Mouse (Mus musculus) CH12.LX (cell line): Measurements from ENCODE around the gene Gramd1a. TPM values are rescaled to one million over a fixed set of nuclear protein-coding genes. Genes with fewer than 3 reads are reported as not detected.

Experiments
- DNase-seq: peaks from one replicate; pipeline ENCODE4 v3.0.0-alpha.2; 2013; ENCODE audit errors: extremely low read depth
- H3K27ac ChIP-seq: 2 replicates; pipeline ENCODE4 v1.5.1; 2012; ENCODE audit warnings: low read depth, mild to moderate bottlenecking, control low read depth, moderate library complexity; ENCODE audit not compliant: insufficient read depth
- H3K27me3 ChIP-seq: replicated peaks from 2 replicates; pipeline ENCODE3; 2012; ENCODE audit warnings: inconsistent platforms
- H3K36me3 ChIP-seq, 2 experiments: replicated peaks in 1 of 2; 2 replicates each; pipeline versions ENCODE3 to v1.6.1; 2012; ENCODE audit warnings: inconsistent platforms in 1 of 2, low read length in 1 of 2, mild to moderate bottlenecking in 1 of 2, mixed read lengths in 1 of 2, moderate library complexity in 1 of 2; ENCODE audit not compliant: control insufficient read depth in 1 of 2, insufficient read depth in 1 of 2
- H3K4me1 ChIP-seq, 2 experiments: 2 replicates each; pipeline ENCODE4 v1.6.1; 2012; ENCODE audit warnings: inconsistent platforms in 1 of 2, moderate library complexity in 1 of 2; ENCODE audit not compliant: insufficient read depth in 2 of 2, control insufficient read depth in 1 of 2
- H3K4me2 ChIP-seq: 2 replicates; pipeline ENCODE4 v1.6.1; 2012; ENCODE audit warnings: low read depth, mild to moderate bottlenecking, control low read depth; ENCODE audit not compliant: poor library complexity, insufficient read depth, severe bottlenecking
- H3K4me3 ChIP-seq, 3 experiments: fragments of 150-350 bp in 1 of 3; sonication (generic) in 1 of 3; replicated peaks in 1 of 3; 2 replicates each; pipeline versions ENCODE3 to v1.5.1; 2011 to 2012; ENCODE audit warnings: low read depth in 2 of 3, low read length in 2 of 3, mild to moderate bottlenecking in 2 of 3, moderate library complexity in 2 of 3, control low read depth in 1 of 3, improper control_type of control experiment in 1 of 3, inconsistent platforms in 1 of 3, mixed read lengths in 1 of 3; ENCODE audit not compliant: poor library complexity in 1 of 3
- H3K79me2 ChIP-seq: replicated peaks from 2 replicates; pipeline ENCODE4 v1.6.1; 2012; ENCODE audit warnings: mild to moderate bottlenecking, moderate library complexity; ENCODE audit not compliant: control insufficient read depth, poor library complexity, insufficient read depth, severe bottlenecking; ENCODE audit errors: extremely low read depth
- H3K9ac ChIP-seq: 2 replicates; pipeline ENCODE4 v1.6.1; 2012; ENCODE audit warnings: low read depth, mild to moderate bottlenecking, control low read depth, moderate library complexity; ENCODE audit not compliant: insufficient read depth
- H3K9me3 ChIP-seq: replicated peaks from 2 replicates; pipeline ENCODE3; 2012; ENCODE audit warnings: low read length, inconsistent platforms, mixed read lengths
- BHLHE40 ChIP-seq: IDR thresholded peaks from 2 replicates; pipeline ENCODE4 v1.6.1; 2011; ENCODE audit warnings: mild to moderate bottlenecking, low read depth, low read length, improper control_type of control experiment
- CHD2 ChIP-seq: IDR thresholded peaks from 2 replicates; pipeline ENCODE4 v1.6.1; 2011; ENCODE audit warnings: low read length, improper control_type of control experiment
- E2F4 ChIP-seq: IDR thresholded peaks from 2 replicates; pipeline ENCODE4 v1.6.1; 2011; ENCODE audit warnings: low read depth, low read length, improper control_type of control experiment; ENCODE audit not compliant: insufficient replicate concordance
- EP300 ChIP-seq: IDR thresholded peaks from 2 replicates; pipeline ENCODE4 v1.6.1; 2011; ENCODE audit warnings: low read length, improper control_type of control experiment
- ETS1 ChIP-seq: conservative IDR thresholded peaks from 2 replicates; pipeline ENCODE4 v1.6.1; 2012; ENCODE audit warnings: low read depth, mild to moderate bottlenecking, inconsistent platforms, low read length, improper control_type of control experiment, moderate library complexity
- GABPA ChIP-seq: IDR thresholded peaks from 2 replicates; pipeline ENCODE4 v1.6.1; 2012; ENCODE audit warnings: low read depth, low read length, improper control_type of control experiment, inconsistent platforms; ENCODE audit not compliant: insufficient replicate concordance
- HCFC1 ChIP-seq: IDR thresholded peaks from 2 replicates; pipeline ENCODE4 v1.6.1; 2012; ENCODE audit warnings: low read depth, mild to moderate bottlenecking, inconsistent platforms, low read length, improper control_type of control experiment
- IRF4 ChIP-seq: IDR thresholded peaks from 2 replicates; pipeline ENCODE4 v1.6.1; 2014; ENCODE audit warnings: low read depth, mild to moderate bottlenecking, inconsistent platforms, low read length, improper control_type of control experiment
- JUN ChIP-seq: IDR thresholded peaks from 2 replicates; pipeline ENCODE4 v1.6.1; 2011; ENCODE audit warnings: low read depth, mild to moderate bottlenecking, low read length, improper control_type of control experiment, moderate library complexity; ENCODE audit not compliant: insufficient read depth
- JUND ChIP-seq: conservative IDR thresholded peaks from 2 replicates; pipeline ENCODE4 v1.6.1; 2011; ENCODE audit warnings: low read depth, low read length, improper control_type of control experiment
- KAT2A ChIP-seq: IDR thresholded peaks from 2 replicates; pipeline ENCODE4 v1.6.1; 2012; ENCODE audit warnings: low read length, improper control_type of control experiment, inconsistent platforms; ENCODE audit not compliant: insufficient replicate concordance
- MAX ChIP-seq: IDR thresholded peaks from 2 replicates; pipeline ENCODE4 v1.6.1; 2011; ENCODE audit warnings: low read length, improper control_type of control experiment
- MAZ ChIP-seq: IDR thresholded peaks from 2 replicates; pipeline ENCODE4 v1.6.1; 2012; ENCODE audit warnings: low read depth, mild to moderate bottlenecking, inconsistent platforms, low read length, improper control_type of control experiment, moderate library complexity
- MEF2A ChIP-seq: IDR thresholded peaks from 2 replicates; pipeline ENCODE4 v1.6.1; 2014; ENCODE audit warnings: low read depth, mild to moderate bottlenecking, inconsistent platforms, low read length, improper control_type of control experiment, borderline replicate concordance
- MXI1 ChIP-seq: IDR thresholded peaks from 2 replicates; pipeline ENCODE4 v1.6.1; 2011; ENCODE audit warnings: mild to moderate bottlenecking, low read depth, low read length, improper control_type of control experiment
- MYC ChIP-seq: IDR thresholded peaks from 2 replicates; pipeline ENCODE4 v1.6.1; 2011; ENCODE audit warnings: low read depth, mild to moderate bottlenecking, improper control_type of control experiment, low read length
- NELFE ChIP-seq: IDR thresholded peaks from 2 replicates; pipeline ENCODE4 v1.6.1; 2011; ENCODE audit warnings: low read depth, low read length, improper control_type of control experiment
- NRF1 ChIP-seq: IDR thresholded peaks from 2 replicates; pipeline ENCODE4 v1.6.1; 2014; ENCODE audit warnings: low read depth, mild to moderate bottlenecking, inconsistent platforms, low read length, improper control_type of control experiment, moderate library complexity
- PAX5 ChIP-seq: IDR thresholded peaks from 2 replicates; pipeline ENCODE4 v1.6.1; 2012; ENCODE audit warnings: low read length, inconsistent platforms, mixed read lengths
- POLR2A ChIP-seq: IDR thresholded peaks from 2 replicates; pipeline ENCODE4 v1.6.1; 2011; ENCODE audit warnings: low read depth, mild to moderate bottlenecking, improper control_type of control experiment, low read length
- RAD21 ChIP-seq: IDR thresholded peaks from 2 replicates; pipeline ENCODE4 v1.6.1; 2011; ENCODE audit warnings: low read depth, mild to moderate bottlenecking, low read length, improper control_type of control experiment, moderate library complexity
- SMC3 ChIP-seq: IDR thresholded peaks from 2 replicates; pipeline ENCODE4 v1.6.1; 2011; ENCODE audit warnings: low read depth, low read length, improper control_type of control experiment
- TBP ChIP-seq: conservative IDR thresholded peaks from 2 replicates; pipeline ENCODE4 v1.6.1; 2011; ENCODE audit warnings: low read depth, low read length, improper control_type of control experiment
- TCF12 ChIP-seq: IDR thresholded peaks from 2 replicates; pipeline ENCODE4 v1.6.1; 2014; ENCODE audit warnings: low read depth, mild to moderate bottlenecking, inconsistent platforms, low read length, improper control_type of control experiment
- UBTF ChIP-seq: IDR thresholded peaks from 2 replicates; pipeline ENCODE4 v1.6.1; 2012; ENCODE audit warnings: low read depth, mild to moderate bottlenecking, inconsistent platforms, low read length, improper control_type of control experiment, moderate library complexity
- USF1 ChIP-seq: IDR thresholded peaks from 2 replicates; pipeline ENCODE4 v1.6.1; 2014; ENCODE audit warnings: low read depth, mild to moderate bottlenecking, inconsistent platforms, low read length, improper control_type of control experiment
- USF2 ChIP-seq: conservative IDR thresholded peaks from 2 replicates; pipeline ENCODE4 v1.6.1; 2011; ENCODE audit warnings: low read depth, low read length, improper control_type of control experiment
- ZC3H11A ChIP-seq: IDR thresholded peaks from 2 replicates; pipeline ENCODE4 v1.6.1; 2012; ENCODE audit warnings: low read depth, mild to moderate bottlenecking, inconsistent platforms, low read length, improper control_type of control experiment
- ZKSCAN1 ChIP-seq: IDR thresholded peaks from 2 replicates; pipeline ENCODE4 v1.6.1; 2012; ENCODE audit warnings: low read depth, inconsistent platforms, low read length, improper control_type of control experiment, borderline replicate concordance
- ZNF384 ChIP-seq: IDR thresholded peaks from 2 replicates; pipeline ENCODE4 v1.6.1; 2012; ENCODE audit warnings: low read depth, low read length, improper control_type of control experiment, inconsistent platforms
- dilution Hi-C: fragments of 300-500 bp; cut with MboI; formaldehyde crosslinking; loops from 2 replicates; pipeline ENCODE4 v1.14.3; 2020; ENCODE audit warnings: low sequenced_read_pairs; ENCODE audit not compliant: extremely low pct_unique_long_range_greater_than_20kb, extremely low pct_ligation_motif_present
- in situ Hi-C: fragments of 300-500 bp; cut with MboI; formaldehyde crosslinking; loops from 3 replicates; pipeline ENCODE4 v1.14.3; 2019; ENCODE audit warnings: low sequenced_read_pairs, low pct_ligation_motif_present, low pct_unique_long_range_greater_than_20kb, mixed read lengths
- polyA plus RNA-seq: library from polyadenylated mRNA; unstranded; fragments of >175 nt; gene quantifications from 2 replicates; pipeline ENCODE4 v1.2.1, GENCODE M21; 2012; ENCODE audit warnings: low read depth; ENCODE audit not compliant: insufficient read length
- total RNA-seq, 2 experiments: library from RNA; depleted of rRNA; stranded (reverse); fragments of 300-350 nt in 1 of 2; fragments of >200 nt in 1 of 2; gene quantifications; 2 replicates each; pipeline ENCODE4 v1.2.3; 2012 to 2014

Gene Gramd1a
- total and polyA plus RNA-seq, 3 experiments: 49.5 to 90.7 (median 86.0) TPM

GRCm38 (mm10) chr7:31148756-31149155 lies 6.9 kb downstream of the Gramd1a start:
- peak; percentile 78 for DNase-seq
- Histone ChIP-seq H3K36me3 (peaks cover 23 to 45% of the 10 kb centered on the region in 2 experiments), H3K27me3 (no peaks in the 10 kb centered on the region), H3K79me2 (peaks cover 59% of the 10 kb centered on the region), H3K4me1 (peaks cover 15 to 35% of the 10 kb centered on the region in 2 experiments), H3K9ac (peak overlapping the region; percentile 47), H3K4me3 (peak overlapping the region; percentile 82 to 97 (median 96))
- in situ Hi-C loops: no loop called here
- TF ChIP-seq TCF12 (0 out of 2 replicates have a peak, but pooled peaks have one; percentile 12), HCFC1 (no peak), JUND (no peak), USF2 (no peak), KAT2A (no peak), UBTF (no peak), MEF2A (no peak), JUN (no peak), NELFE (no peak), MAX (no peak), MAZ (peak; percentile 60; the same call in 1 of the 2 replicates), MYC (no peak), PAX5 (no peak), TBP (no peak), E2F4 (no peak), CHD2 (no peak), BHLHE40 (no peak), NRF1 (no peak), IRF4 (0 out of 2 replicates have a peak, but pooled peaks have one; percentile 8), ZNF384 (no peak), POLR2A (peak; percentile 38; the same call in 1 of the 2 replicates), GABPA (no peak), ZKSCAN1 (no peak), EP300 (no peak), ZC3H11A (no peak), USF1 (no peak), SMC3 (no peak), RAD21 (no peak), MXI1 (peak; percentile 16; the same call in 1 of the 2 replicates), ETS1 (no peak)
- TF ChIP-seq, all 38 proteins: peak for 5
- Histone ChIP-seq H3K9me3 (peaks cover 5% of the 10 kb centered on the region), H3K4me2 (peak overlapping the region; percentile 58), H3K27ac (peak overlapping the region; percentile 89)
- dilution Hi-C loops: no loop called here
